In the genomic region with DNA sequence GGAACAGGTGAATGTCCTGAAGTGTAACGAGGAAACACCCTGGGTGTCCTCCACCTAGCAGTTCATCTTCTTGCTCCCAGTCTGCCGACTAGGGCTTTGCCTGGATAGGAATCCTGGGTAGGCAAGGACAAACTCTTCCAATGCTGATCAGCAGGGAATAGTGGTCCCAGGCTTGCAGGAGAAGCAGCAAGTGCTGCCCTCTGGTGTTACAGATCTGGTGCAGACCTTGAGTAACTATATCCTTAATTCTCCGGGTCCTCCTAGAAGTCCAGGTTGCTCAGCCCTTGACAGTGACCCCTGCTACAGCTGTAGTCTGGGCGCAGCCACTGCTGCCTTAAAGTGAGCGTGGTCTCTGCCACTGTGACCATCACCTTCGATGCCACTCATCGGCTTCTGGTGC, we compare ENCODE assay signal across 9 mouse cellular contexts. TPM values are rescaled to one million over a fixed set of nuclear protein-coding genes. Genes with fewer than 3 reads are reported as not detected.
DNase-seq lines count a peak whose midpoint lies in the region; ATAC-seq and TF ChIP-seq lines count a peak whose summit lies in the region.
"Had no signal": no experiment of that assay in that cellular context is flagged by ENCODE, and none has a peak within 500 bp of the region (broad histone marks: within the 10 kb centered on the region; RNA-seq: fewer than 3 reads in every experiment).

No protein-coding gene starts in this region.

- H3K9me3 ChIP-seq in MEL (replicated peaks; ENCODE audit: insufficient read depth, low read length): no peaks in the 10 kb centered on the region

- H3K4me3 ChIP-seq in MEL (ENCODE audit: control insufficient read depth in 1 of 2, insufficient read depth in 1 of 2, low read depth in 2 of 2, low read length in 2 of 2): no peak overlapping the region

- no peaks in the 10 kb centered on the region for H3K4me1 ChIP-seq in MEL (ENCODE audit: control insufficient read depth in 1 of 2, insufficient read depth in 2 of 2, low read length in 2 of 2)

- no peak overlapping the region for H3K27ac ChIP-seq in MEL (ENCODE audit: control insufficient read depth, low read depth, low read length)
- H3K27ac ChIP-seq: macrophage had no signal

- no peak for TF ChIP-seq EP300 in MEL (IDR thresholded peaks at IDR 0.05; ENCODE audit: low read depth in 1 of 2, low read length in 2 of 2)

- peak; percentile 16 for TF ChIP-seq RAD21 in MEL (IDR thresholded peaks at IDR 0.05; ENCODE audit: low read depth, low read length)

- TF ChIP-seq CTCF in MEL (IDR thresholded peaks at IDR 0.05 in 2 of 3, conservative IDR thresholded peaks at IDR 0.05 in 1 of 3; ENCODE audit: control insufficient read depth in 1 of 3, insufficient read depth in 1 of 3, low read depth in 2 of 3, low read length in 3 of 3, poor library complexity in 1 of 3, severe bottlenecking in 1 of 3): peak; percentile 32 to 56 (median 53); a peak in 5 of 6 replicates

- H3K36me3 ChIP-seq in MEL (ENCODE audit: control insufficient read depth in 1 of 2, insufficient read depth in 2 of 2, low read length in 2 of 2): no peaks in the 10 kb centered on the region

- H3K9ac ChIP-seq in MEL (ENCODE audit: control insufficient read depth, low read depth, low read length, poor library complexity, severe bottlenecking): no peak overlapping the region

- H3K27me3 ChIP-seq in MEL (ENCODE audit: control insufficient read depth in 1 of 2, insufficient read depth in 2 of 2, low read length in 2 of 2): peaks cover 2 to 10% of the 10 kb centered on the region in 2 experiments

- no peaks in the 10 kb centered on the region for H3K79me2 ChIP-seq in MEL (ENCODE audit: control insufficient read depth, insufficient read depth, low read length, poor library complexity)

- TF ChIP-seq POLR2A in MEL (IDR thresholded peaks at IDR 0.05; ENCODE audit: control insufficient read depth in 1 of 2, insufficient read depth in 1 of 2, low read depth in 1 of 2, low read length in 2 of 2, poor library complexity in 1 of 2): no peak

- DNase-seq in 3T3-L1 (ENCODE audit: low read depth, low spot score) (peak; percentile 69), MEL (ENCODE audit: low read depth, low spot score) (peak; percentile 26)
- peak; percentile 78 to 85 for DNase-seq in cerebellum, postnatal 25 days
- peak; percentile 68 to 84 for DNase-seq in kidney, postnatal 36 days
- peak; percentile 78 for DNase-seq in lung, postnatal 36 days
- peak; percentile 54 for DNase-seq in right cerebral cortex, postnatal 25 days
- no peak for DNase-seq in T-cell, adult 2 months (ENCODE audit: low spot score)

- ATAC-seq in granulocyte monocyte progenitor cell, adult 5-6 weeks (replicated peaks; ENCODE audit: poor library complexity, severe bottlenecking): peak; percentile 64

TF ChIP-seq in MEL, 35 proteins besides CTCF, POLR2A, EP300 and RAD21:
- TF ChIP-seq SMC3 (IDR thresholded peaks at IDR 0.05; ENCODE audit: low read depth, low read length): peak; percentile 65
- TF ChIP-seq MXI1 (IDR thresholded peaks at IDR 0.05; ENCODE audit: low read depth, low read length): no peak

RNA-seq across cellular contexts. Expression of a gene that starts 12.7 kb away (rescaled TPM):
- 0.54 and 1.0 TPM in 2 replicates for total RNA-seq in MEL (2012; rRNA removed)
- polyA plus RNA-seq in MEL (2012; ENCODE audit: insufficient read depth in 1 of 2, insufficient read length in 2 of 2, low read depth in 1 of 2, low replicate concordance in 2 of 2, missing spikeins in 1 of 2): 1 to 10 TPM in 1 of 2 experiments, not detected in 1; 1.3 TPM
- 7.4 TPM in 1 of 2 replicates, not detected in the other for total RNA-seq in granulocyte monocyte progenitor cell, adult 5-6 weeks (2014; fragmentation: Nextera tagmentation)
- 0.56 and 3.5 TPM in 2 replicates for total RNA-seq in granulocyte monocyte progenitor cell, adult 5-6 weeks (2017)

RNA-seq across cellular contexts. Expression of a gene that starts 13.0 kb away (rescaled TPM):
- total RNA-seq in MEL (2012; rRNA removed): 0.07 TPM in 1 of 2 replicates, not detected in the other
- polyA plus RNA-seq in MEL (2012; ENCODE audit: insufficient read depth in 1 of 2, insufficient read length in 2 of 2, low read depth in 1 of 2, low replicate concordance in 2 of 2, missing spikeins in 1 of 2): under 1 TPM in 1 of 2 experiments, not detected in 1; 0.21 TPM
- 0.28 TPM in 1 of 2 replicates, not detected in the other for total RNA-seq in granulocyte monocyte progenitor cell, adult 5-6 weeks (2014; fragmentation: Nextera tagmentation)
- total RNA-seq in granulocyte monocyte progenitor cell, adult 5-6 weeks (2017): not detected in 2 replicates

RNA-seq across cellular contexts. Expression of a gene that starts 48.2 kb away (rescaled TPM):
- 1.2 and 1.9 TPM in 2 replicates for total RNA-seq in MEL (2012; rRNA removed)
- polyA plus RNA-seq in MEL (2012; ENCODE audit: insufficient read depth in 1 of 2, insufficient read length in 2 of 2, low read depth in 1 of 2, low replicate concordance in 2 of 2, missing spikeins in 1 of 2): 1 to 10 TPM in 1 of 2 experiments, not detected in 1; 4.3 TPM
- total RNA-seq in granulocyte monocyte progenitor cell, adult 5-6 weeks (2014; fragmentation: Nextera tagmentation): 5.1 and 5.7 TPM in 2 replicates
- total RNA-seq in granulocyte monocyte progenitor cell, adult 5-6 weeks (2017): 1.6 and 4.4 TPM in 2 replicates
